Mouse (Mus musculus) gastrocnemius, postnatal 4 days (tissue): ENCODE results near the gene 6430571L13Rik. TPM values are rescaled to one million over a fixed set of nuclear protein-coding genes. Genes with fewer than 3 reads are reported as not detected.
A peak's percentile ranks its signal among the peaks of the same experiment; 100 is the strongest.

ENCODE experiments used
- DNase-seq, 2 experiments: peaks; one replicate each; pipeline ENCODE4 v3.0.0; 2021 to 2022; ENCODE audit warnings: low spot score in 2 of 2, mixed read lengths in 2 of 2
- total RNA-seq, 2 experiments: library from RNA; stranded (reverse); gene quantifications; 2 replicates each; pipeline ENCODE4 v1.2.3; 2021

The 6430571L13Rik gene
- total RNA-seq, 2 experiments from 2014 or later = 16.9 to 18.1 TPM

GRCm38 (mm10) chr9:107335909-107336308 is 4.5 kb upstream of the 6430571L13Rik start:
- DNase-seq = peak; percentile 61 to 66

GRCm38 (mm10) chr9:107336386-107336785 is 4.0 kb upstream of the 6430571L13Rik start:
- DNase-seq = no peak

GRCm38 (mm10) chr9:107338172-107338883 is 2.1 kb upstream of the 6430571L13Rik start, which contains the start of gene Hemk1:
Hemk1 (minus strand) TSS chr9:107338350.
- DNase-seq = peak; percentile 58 to 78

DNA sequence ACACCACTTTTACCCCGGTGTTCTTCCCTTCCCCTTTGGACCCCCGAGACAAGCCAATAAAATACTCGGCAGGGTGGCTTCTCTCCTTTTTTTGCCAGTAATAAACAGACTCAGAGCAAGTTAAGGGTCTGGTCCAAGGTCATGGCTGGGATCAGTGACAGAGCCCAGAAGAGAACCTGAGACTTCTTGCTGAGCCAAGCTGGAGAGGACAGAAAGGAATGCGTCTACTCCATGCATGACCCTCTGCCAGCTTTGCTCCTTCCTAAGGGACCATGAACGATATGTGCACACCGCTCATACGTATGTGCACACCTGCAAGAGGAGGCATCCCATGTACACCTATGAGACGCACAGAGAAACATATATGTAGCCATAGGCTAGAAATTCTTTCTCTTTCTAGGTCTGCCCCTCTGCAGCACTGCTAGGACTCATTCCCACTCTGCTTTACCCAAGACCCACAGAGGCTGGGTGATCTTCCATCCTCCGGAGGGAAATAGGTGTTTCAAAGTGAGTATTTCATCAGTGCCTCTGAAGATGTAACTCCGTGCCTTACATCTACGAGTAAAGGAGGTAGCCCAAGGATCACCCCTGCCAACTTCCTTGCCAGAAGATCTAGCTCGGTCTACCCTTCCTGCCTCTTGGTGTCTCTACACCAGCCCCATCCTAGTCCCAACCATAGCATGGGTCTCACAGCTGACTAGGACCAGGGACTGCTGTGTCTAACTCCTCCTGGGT is 676 bp downstream of the 6430571L13Rik start:
- no peak for DNase-seq

GRCm38 (mm10) chr9:107342201-107342709 is 1.9 kb downstream of the 6430571L13Rik start:
- no peak for DNase-seq

DNA sequence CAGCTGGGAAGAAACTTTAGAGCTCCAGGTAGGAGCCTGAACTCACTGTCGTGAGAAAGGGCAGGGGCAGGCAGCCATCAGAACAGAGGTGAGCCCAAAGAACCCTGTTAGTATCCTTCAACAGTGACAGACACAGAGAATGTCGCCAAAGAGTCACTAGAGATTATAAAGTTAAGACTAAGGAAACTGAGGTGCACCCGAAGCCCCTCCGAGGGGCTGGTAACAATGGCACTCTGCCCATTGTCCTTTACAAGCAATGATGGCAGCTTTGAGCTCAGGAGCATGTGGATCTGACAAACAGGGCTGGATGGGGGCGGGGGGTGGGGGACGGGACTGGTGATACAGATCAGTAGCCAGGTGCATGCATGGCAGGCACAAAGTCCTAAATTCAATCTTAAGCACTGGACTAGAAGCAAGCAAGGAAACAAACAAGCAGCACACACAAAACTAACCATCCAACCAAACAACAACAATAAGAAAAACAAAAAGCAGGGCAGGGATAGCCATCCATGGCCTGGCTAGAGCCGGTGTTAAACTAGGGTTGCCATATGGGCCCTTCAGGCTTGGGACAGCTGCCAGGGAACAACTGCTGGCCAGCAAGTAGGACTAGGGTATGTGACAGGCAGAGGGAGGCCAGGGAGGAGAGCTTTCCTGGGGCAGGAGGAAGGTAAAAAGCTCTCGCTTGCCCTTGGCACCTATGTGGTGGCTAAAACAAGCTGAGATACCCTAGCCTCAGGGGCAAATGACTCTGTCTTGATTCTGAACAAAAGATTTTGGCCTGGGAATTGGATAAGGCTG is 2.9 kb downstream of the 6430571L13Rik start:
- DNase-seq = no peak

DNA sequence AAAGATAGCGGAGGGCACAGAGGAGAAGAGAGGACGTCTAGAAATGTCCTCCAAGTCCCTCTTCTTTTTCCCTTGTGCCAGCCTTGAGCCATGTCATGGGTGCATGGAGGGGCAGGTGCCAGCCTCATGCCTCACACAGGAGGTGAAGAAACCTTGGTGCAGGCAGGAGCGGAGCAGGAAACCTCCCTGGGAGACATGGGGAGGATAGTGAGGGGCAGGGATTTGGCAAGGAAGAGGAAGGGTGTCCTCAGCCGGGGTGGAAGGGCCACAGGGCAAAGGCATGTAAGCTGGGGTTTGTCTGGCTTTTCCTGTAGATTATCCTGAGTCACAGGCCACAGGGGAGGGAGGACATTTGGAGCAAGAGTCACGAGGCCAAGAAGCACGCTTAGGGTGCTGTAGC is 3.6 kb downstream of the 6430571L13Rik start:
- DNase-seq = no peak

DNA sequence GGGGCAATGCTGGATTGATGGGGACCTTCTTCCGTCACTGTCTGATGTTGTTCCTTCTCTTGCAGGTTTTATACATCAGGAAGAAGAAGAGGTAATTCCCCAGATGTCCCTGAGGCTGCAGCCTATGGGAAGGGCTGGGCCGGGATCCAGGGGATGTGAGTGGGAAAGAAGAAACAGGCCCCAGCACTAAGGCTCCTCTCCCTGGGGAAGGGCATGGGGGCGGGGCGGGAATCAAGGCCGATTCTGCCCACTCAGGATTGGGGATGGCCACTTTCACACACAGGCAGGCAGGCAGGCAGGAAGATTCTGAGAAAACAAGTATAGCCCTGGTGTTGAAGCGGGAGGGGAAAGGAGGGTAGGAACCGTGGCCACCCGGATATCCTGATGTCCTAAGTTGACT is 5.7 kb downstream of the 6430571L13Rik start:
- no peak for DNase-seq

DNA sequence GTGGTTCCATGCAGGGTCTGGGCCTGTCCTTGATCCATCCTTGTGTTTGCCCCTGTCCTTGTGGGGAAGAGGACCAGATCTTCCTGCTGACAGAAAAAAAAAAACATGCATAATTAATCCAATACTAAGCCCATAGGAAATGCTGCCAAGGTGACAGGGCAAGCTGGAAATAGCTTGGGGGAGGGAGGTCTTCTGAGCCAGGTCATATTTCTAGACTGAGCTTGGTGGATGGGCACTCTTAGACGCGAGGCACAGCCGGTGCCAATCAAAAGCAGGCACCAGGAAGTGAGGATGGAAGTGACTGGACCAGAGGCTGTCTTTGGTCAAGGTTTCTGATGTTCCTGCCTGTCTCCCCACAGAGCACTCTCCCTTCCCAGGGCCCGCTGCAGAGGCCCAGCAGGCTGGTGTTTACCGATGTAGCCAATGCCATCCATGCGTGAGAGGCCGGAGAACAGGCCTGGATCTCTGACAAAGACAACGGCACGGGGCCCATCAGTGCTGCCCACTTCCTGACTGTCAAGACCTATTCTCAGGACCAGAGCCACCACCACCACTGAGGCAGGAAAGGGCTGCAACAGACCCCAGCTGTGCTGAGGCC is 7.3 kb downstream of the 6430571L13Rik start:
- no peak for DNase-seq

DNA sequence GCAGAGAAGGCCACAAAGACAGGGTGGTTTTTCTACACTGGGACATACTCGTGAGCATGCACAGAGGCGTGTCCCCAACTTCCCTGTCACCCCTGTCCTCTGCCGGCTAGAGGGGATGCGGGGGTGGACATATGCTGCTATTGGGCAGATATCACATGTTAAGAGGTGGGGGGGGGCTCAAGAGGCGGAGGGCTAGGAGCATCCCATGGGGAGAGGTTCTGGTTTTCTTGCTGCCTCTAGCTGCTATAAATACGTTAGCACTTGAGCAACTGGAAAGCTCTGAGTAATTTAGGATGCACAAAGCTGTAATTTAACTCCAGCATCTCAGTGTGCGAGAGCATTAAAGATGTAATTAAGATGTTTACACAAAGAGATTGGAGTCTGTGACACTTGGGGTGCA is 8.9 kb downstream of the 6430571L13Rik start:
- no peak for DNase-seq

DNA sequence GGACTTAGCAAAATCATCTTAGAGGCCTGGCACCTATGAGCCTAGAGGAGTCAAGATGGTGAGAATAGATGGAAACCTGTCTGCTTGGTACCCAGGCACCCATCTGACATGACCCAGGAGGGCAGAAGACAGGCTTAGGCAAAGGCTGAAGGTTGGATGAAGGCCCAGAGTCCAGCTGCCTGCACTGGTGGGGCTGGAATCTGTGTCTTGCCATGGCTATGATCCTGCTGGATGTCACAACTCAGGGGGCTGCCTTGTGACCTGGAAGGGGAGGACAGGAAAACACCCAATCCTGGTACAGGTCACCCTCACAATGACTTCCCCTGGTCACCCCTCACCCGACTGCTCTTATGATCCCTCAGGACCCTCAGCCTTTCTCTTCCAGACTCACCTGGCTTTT is 14.4 kb downstream of the 6430571L13Rik start:
- DNase-seq = no peak

DNA sequence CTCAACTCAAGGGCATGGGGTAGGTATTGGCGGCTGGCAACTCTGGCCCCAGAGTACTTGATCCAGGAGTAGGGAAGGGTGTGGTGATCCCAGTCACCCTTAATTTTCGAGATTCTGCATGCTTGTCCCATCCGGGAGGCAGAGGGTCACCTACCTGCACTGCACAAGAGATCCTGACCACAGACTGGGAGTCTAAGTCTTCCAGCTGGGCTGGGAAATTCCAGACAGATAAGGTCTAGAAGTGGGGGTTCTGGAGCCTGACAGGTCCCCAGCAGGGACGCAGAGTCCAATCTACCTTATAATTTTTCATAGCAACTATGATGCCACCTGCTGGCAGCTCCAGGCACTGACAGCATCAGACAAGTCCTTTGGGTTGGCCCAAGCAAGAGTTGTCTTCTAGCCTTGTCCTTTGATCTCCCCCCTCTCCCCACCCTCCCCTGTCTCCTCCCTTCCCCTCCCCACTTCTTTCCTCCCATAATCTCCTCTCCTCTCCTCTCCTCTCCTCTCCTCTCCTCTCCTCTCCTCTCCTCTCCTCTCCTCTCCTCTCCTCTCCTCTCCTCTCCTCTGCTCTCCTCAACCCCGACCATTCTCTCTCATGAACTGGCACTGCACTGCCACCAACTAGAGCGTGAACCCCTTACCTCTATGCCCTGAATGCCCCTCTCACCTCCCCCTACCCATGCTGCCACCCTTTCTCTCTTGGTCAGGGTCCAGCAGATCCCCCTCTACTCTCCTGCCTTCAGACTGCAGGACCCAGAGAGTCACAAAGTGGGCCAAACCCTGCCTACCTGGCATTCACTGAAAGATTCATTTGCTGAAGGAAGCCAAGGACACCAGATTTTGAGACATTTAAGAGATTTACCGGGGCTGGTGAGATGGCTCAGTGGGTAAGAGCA is 15.7 kb downstream of the 6430571L13Rik start:
- peak; percentile 30 to 58 for DNase-seq

- peak; percentile 41 to 71 for DNase-seq
These were observed 17.2 kb downstream of the 6430571L13Rik start for GRCm38 (mm10) chr9:107357651-107358050.

- no peak for DNase-seq
These were observed 20.6 kb downstream of the 6430571L13Rik start for GRCm38 (mm10) chr9:107360989-107361388.

DNA sequence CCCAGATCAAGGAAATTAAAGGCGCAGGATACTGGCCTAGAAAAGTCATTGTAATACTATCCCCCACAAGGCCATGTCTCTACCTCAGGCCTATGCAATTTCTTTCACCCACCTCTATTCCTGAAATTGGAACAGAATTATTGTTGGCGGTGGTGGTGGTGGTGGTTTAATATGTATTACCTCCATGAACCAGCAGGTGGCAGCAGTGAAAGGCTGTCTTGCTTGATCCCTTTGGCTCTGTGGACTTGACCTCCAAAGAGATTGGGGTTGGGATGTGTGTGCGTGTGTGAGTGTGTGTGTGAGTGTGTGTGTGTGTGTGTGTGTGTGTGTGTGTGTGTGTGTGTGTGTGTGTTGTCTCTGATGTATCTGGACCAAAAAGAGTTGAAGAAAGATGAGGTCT is 26.2 kb downstream of the 6430571L13Rik start:
- DNase-seq = peak; percentile 38 to 53

DNA sequence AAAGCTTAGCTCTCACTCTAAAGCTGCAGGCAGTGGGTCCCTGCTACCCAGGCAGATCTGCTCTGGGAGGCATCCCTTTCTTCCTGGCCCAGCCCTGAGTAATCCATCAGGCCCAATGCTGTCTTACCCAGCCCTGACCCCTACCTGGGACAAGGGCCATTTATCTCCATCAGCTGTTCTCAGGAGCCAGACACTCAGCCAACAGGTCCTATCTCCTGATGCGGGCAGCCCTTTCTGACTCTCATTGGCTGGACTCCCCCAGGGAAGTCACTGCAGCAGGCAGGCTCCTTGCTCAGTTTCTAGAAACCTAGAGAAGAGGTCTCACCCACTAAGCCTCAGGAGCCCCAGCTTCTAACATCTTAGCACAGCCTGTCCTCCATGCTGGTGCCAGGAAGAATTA is 27.9 kb downstream of the 6430571L13Rik start:
- no peak for DNase-seq

GRCm38 (mm10) chr9:107369270-107370105 is 29.1 kb downstream of the 6430571L13Rik start:
- no peak for DNase-seq

- DNase-seq = no peak
These were observed 29.7 kb downstream of the 6430571L13Rik start for GRCm38 (mm10) chr9:107370106-107370463.

DNA sequence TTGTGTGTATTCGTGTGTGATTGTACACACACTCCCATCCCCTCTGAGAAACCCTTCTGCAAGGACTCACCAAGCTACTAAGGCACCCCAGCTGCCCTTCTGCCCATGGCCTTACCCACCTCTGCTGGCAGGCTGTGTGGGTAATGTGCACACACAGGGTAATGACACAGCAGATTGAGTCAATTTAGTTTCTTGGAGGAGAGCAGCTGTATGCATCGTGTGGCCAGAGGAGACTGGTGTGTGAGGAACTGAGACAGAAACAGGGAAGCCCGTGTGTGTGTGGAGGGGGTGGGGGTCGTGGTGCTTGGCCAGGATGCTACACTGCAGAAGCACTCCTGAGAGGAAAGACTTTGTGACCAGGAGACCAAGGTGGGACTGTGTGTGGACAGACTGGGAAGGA is 32.0 kb downstream of the 6430571L13Rik start:
- DNase-seq = no peak
